Mouse (Mus musculus) lung, adult 2 months (tissue): Measurements from ENCODE around the gene Alox5.

ENCODE experiments used
- CTCF ChIP-seq: fragments of 200-500 bp; IDR thresholded peaks from 2 replicates; pipeline ENCODE4 v1.5.1; 2011; ENCODE audit warnings: mild to moderate bottlenecking, low read length, control low read depth; ENCODE audit not compliant: insufficient read depth
- POLR2A ChIP-seq: fragments of 200-500 bp; IDR thresholded peaks from 2 replicates; pipeline ENCODE4 v1.6.1; 2011; ENCODE audit warnings: low read depth, mild to moderate bottlenecking, control low read depth, low read length, borderline replicate concordance; ENCODE audit errors: extremely low read depth

DNA sequence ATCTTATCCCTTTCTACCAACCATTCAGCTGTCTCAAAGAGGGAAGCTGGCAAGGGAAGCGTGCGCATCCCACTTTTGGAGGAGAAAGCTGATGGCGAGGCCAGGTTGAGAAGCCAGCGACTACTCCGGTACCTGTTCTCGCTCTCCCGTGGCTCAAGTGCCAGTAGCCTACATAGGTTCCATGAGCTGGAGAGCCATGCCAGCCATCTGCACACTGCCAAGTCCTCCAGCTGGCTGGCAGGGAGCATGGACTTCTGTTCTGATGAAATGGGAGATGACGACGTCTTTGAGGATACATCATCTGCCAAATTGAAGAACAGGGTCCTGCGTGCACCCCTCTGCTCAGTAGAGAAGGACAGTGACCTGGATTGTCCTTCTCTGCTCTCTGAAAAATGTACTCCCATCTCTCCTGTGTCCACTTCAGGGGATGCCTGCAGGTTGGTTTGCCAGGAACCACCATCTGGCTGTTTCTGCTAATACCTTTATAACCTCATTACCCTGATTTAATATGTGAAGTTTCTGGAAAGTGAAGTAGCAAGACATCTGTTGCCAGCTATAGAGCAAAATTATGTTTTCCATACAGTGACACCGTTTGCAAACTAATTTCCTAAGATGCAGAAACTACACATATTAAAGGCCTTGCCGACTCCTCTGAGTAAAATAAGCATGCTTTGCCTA, 59.1 kb downstream of the Alox5 start:
- TF ChIP-seq CTCF (no peak), POLR2A (no peak)
